Mouse (Mus musculus): ENCODE measurements around the gene Rftn1. TPM values are rescaled to one million over a fixed set of nuclear protein-coding genes. Genes with fewer than 3 reads are reported as not detected.

Rftn1 gene
- polyA plus RNA-seq, 1 experiment, result 24.7 TPM

DNA sequence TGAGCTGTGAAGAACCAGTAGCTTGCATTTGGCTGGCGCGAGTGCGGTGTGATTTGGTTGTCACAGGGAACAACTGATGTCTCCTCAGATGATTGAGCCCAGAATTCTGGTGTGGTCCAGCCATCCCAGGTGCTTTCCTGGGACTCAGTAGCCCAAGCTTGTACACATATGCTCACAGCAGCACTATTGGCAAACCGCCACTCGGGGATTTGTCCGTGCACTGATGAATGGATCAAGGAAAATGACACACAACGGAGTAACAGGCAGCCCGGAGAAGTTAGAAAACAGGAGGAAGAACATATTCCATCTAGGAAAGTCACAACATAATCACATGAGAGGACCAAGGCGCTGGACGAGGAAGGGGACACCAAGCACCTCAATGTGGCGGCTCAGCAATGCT, 42.3 kb upstream of the Rftn1 start:
- Histone ChIP-seq H3K27me3 (ENCODE audit: control insufficient read depth, insufficient read depth, low read length) (no peaks in the 10 kb centered on the region), H3K4me1 (ENCODE audit: control insufficient read depth, insufficient read depth, insufficient read length, low read length) (no peaks in the 10 kb centered on the region), H3K36me3 (ENCODE audit: control insufficient read depth, insufficient read depth, low read length) (no peaks in the 10 kb centered on the region), H3K27ac (ENCODE audit: insufficient read depth, low read depth, low read length) (no peak overlapping the region), H3K4me3 (ENCODE audit: low read depth, low read length) (no peak overlapping the region)
- TF ChIP-seq POLR2A (IDR thresholded peaks at IDR 0.05; ENCODE audit: low read depth, low read length), result no peak
- no peak for TF ChIP-seq CTCF (IDR thresholded peaks at IDR 0.05; ENCODE audit: extremely low read depth, insufficient read length, insufficient replicate concordance, low read depth, low read length)
- WGBS, result 85% methylated on average over 11 of the region's 11 CpGs

DNA sequence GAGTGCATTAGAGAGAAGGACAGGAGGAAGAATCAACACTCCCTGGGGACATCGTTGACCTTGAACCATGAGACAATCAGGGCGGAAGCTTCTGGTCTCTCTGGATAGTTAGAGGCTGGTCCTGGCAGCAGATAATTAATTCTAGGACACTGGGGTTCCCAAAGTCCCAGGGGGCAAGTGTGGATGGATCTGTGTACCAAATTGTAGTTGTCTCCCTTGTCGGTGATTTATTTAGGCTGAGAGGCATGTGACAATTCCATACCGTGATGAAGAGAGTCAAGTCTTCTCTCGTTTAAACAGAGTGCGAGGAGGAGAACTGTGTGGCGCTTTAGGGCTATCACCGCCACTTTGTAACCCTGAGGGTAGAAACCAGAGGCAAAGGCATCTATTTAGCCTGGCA, 40.7 kb upstream of the Rftn1 start:
- 86% methylated on average over 8 of the region's 8 CpGs for WGBS
- no peaks in the 10 kb centered on the region for H3K27me3 ChIP-seq (ENCODE audit: control insufficient read depth, insufficient read depth, low read length)

DNA sequence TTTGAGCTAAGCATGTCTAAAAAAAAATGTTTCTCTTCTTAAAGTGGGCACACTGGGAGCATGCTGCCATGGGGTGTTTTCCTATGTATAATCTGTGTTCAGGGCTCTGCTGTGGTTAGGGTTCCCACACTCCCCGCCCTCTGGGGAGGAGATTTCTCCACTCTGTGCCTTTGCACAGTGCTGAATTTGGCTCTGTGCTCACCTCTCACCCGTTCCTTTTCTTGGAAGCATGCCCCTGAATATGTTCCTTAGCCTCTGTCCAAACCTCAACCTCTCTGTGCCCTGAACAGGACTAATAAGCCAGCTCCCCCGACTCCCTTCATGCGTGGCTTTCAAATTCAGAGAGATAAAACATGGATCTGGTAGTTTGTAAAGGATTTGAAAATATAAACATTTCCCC, 39.1 kb upstream of the Rftn1 start:
- Histone ChIP-seq H3K36me3 (ENCODE audit: control insufficient read depth, insufficient read depth, low read length) (no peaks in the 10 kb centered on the region), H3K4me3 (ENCODE audit: low read depth, low read length) (no peak overlapping the region), H3K4me1 (ENCODE audit: control insufficient read depth, insufficient read depth, insufficient read length, low read length) (no peaks in the 10 kb centered on the region), H3K27ac (ENCODE audit: insufficient read depth, low read depth, low read length) (no peak overlapping the region), H3K27me3 (ENCODE audit: control insufficient read depth, insufficient read depth, low read length) (no peaks in the 10 kb centered on the region)
- no peak for TF ChIP-seq POLR2A (IDR thresholded peaks at IDR 0.05; ENCODE audit: low read depth, low read length)
- 61% methylated on average over 4 of the region's 4 CpGs for WGBS

More for the DNA sequence above, 40.7 kb upstream of the Rftn1 start:
- Histone ChIP-seq H3K27ac (ENCODE audit: insufficient read depth, low read depth, low read length) (no peak overlapping the region), H3K4me3 (ENCODE audit: low read depth, low read length) (no peak overlapping the region), H3K4me1 (ENCODE audit: control insufficient read depth, insufficient read depth, insufficient read length, low read length) (no peaks in the 10 kb centered on the region), H3K36me3 (ENCODE audit: control insufficient read depth, insufficient read depth, low read length) (no peaks in the 10 kb centered on the region)
- TF ChIP-seq CTCF (IDR thresholded peaks at IDR 0.05; ENCODE audit: extremely low read depth, insufficient read length, insufficient replicate concordance, low read depth, low read length) (no peak), POLR2A (IDR thresholded peaks at IDR 0.05; ENCODE audit: low read depth, low read length) (no peak)

DNA sequence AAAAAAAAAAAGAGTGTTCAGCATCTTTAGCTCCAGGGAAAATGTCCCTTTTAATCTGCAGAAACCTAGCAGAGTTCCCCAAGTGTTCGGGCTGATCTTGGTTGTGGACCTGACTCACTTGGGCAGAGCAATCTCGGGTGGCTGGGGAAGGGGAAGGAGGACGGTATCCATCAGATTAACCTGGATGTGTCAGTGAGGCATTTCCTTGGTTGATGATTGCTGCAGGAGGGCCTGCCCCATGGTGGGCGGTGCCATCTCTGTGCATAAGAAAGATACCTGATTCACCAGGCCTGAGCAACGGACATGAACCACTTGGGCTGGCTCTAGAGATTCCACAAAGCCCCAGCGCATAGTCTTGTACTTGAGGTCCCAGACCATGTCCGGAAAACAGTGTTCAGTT, 36.9 kb upstream of the Rftn1 start:
- Histone ChIP-seq H3K4me1 (ENCODE audit: control insufficient read depth, insufficient read depth, insufficient read length, low read length) (0 out of 2 replicates have a peak, but pooled peaks cover 2% of the 10 kb centered on the region), H3K27ac (ENCODE audit: insufficient read depth, low read depth, low read length) (no peak overlapping the region), H3K4me3 (ENCODE audit: low read depth, low read length) (no peak overlapping the region), H3K36me3 (ENCODE audit: control insufficient read depth, insufficient read depth, low read length) (no peaks in the 10 kb centered on the region), H3K27me3 (ENCODE audit: control insufficient read depth, insufficient read depth, low read length) (no peaks in the 10 kb centered on the region)
- WGBS, result 56% methylated on average over 7 of the region's 7 CpGs
- TF ChIP-seq CTCF (IDR thresholded peaks at IDR 0.05; ENCODE audit: extremely low read depth, insufficient read length, insufficient replicate concordance, low read depth, low read length) (no peak), POLR2A (IDR thresholded peaks at IDR 0.05; ENCODE audit: low read depth, low read length) (no peak)

DNA sequence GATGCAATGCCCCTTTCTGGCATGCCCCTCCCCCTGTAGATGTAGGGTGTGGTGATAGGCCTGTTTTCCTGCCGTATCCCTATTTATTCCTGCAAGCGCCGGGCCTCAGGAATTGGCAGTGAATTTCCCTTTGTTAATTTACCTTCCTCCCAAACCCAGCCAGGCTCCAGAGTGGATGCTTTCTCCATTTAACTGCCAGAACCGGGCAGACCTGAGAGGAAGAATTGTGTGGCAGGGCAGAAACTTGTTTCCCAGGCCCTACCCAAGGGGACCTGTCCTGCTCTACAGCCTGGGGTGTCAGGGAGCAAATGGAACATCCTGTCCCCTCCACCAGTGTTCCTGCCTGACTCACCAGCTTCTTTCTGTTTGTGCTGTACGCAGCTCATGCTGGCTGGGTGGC, 34.2 kb upstream of the Rftn1 start:
- Histone ChIP-seq H3K36me3 (ENCODE audit: control insufficient read depth, insufficient read depth, low read length) (no peaks in the 10 kb centered on the region), H3K27ac (ENCODE audit: insufficient read depth, low read depth, low read length) (no peak overlapping the region), H3K4me1 (ENCODE audit: control insufficient read depth, insufficient read depth, insufficient read length, low read length) (0 out of 2 replicates have a peak, but pooled peaks cover 2% of the 10 kb centered on the region), H3K4me3 (ENCODE audit: low read depth, low read length) (no peak overlapping the region), H3K27me3 (ENCODE audit: control insufficient read depth, insufficient read depth, low read length) (no peaks in the 10 kb centered on the region)
- no peak for TF ChIP-seq POLR2A (IDR thresholded peaks at IDR 0.05; ENCODE audit: low read depth, low read length)
- TF ChIP-seq CTCF (IDR thresholded peaks at IDR 0.05; ENCODE audit: extremely low read depth, insufficient read length, insufficient replicate concordance, low read depth, low read length), result no peak
- 71% methylated on average over 5 of the region's 5 CpGs for WGBS

DNA sequence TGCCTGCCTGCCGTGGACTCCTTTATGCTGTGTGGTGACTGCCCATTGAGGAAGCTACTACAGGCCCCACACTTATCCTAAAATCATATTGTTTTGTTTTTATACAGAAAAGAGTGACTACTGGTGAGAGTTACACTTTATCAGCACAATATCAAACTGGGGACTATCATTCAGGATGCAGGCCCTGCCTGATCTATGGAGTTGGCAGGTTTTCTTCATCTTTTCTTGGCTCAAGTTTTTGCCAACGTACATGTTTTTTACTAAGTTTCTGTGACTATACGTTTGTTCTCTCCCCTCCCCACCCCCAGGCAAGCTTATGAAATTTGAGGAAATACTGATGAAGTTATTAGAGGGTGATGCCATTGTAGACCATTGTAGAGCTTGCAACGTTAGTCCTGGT, 27.5 kb upstream of the Rftn1 start:
- WGBS, result 71% methylated on average over 4 of the region's 4 CpGs
- Histone ChIP-seq H3K27ac (ENCODE audit: insufficient read depth, low read depth, low read length) (no peak overlapping the region), H3K36me3 (ENCODE audit: control insufficient read depth, insufficient read depth, low read length) (no peaks in the 10 kb centered on the region), H3K4me1 (ENCODE audit: control insufficient read depth, insufficient read depth, insufficient read length, low read length) (no peaks in the 10 kb centered on the region), H3K27me3 (ENCODE audit: control insufficient read depth, insufficient read depth, low read length) (no peaks in the 10 kb centered on the region), H3K4me3 (ENCODE audit: low read depth, low read length) (no peak overlapping the region)
- TF ChIP-seq POLR2A (IDR thresholded peaks at IDR 0.05; ENCODE audit: low read depth, low read length), result no peak
- TF ChIP-seq CTCF (IDR thresholded peaks at IDR 0.05; ENCODE audit: extremely low read depth, insufficient read length, insufficient replicate concordance, low read depth, low read length), result no peak

DNA sequence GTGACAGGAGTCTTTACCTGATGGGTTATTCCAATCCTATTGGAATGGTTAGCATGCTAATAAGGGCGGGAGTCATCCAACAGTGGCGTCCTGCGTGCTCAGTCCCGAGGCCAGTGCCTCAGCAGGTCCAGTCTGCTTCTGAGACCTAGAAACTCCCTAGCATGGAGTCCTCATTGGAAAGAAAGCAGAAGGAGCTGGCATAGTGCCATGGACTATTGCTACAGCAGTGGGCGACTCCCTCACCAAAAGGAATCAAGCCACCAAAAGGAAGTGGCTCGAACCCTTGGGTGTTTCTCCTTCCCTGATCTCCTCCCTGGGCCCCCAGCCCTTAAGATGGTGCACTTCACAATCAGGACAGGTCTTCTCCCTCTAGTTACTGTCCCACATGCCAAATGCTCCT, 24.6 kb upstream of the Rftn1 start:
- Histone ChIP-seq H3K4me3 (ENCODE audit: low read depth, low read length) (no peak overlapping the region), H3K27me3 (ENCODE audit: control insufficient read depth, insufficient read depth, low read length) (no peaks in the 10 kb centered on the region), H3K4me1 (ENCODE audit: control insufficient read depth, insufficient read depth, insufficient read length, low read length) (no peaks in the 10 kb centered on the region), H3K27ac (ENCODE audit: insufficient read depth, low read depth, low read length) (no peak overlapping the region), H3K36me3 (ENCODE audit: control insufficient read depth, insufficient read depth, low read length) (no peaks in the 10 kb centered on the region)
- TF ChIP-seq POLR2A (IDR thresholded peaks at IDR 0.05; ENCODE audit: low read depth, low read length) (no peak), CTCF (IDR thresholded peaks at IDR 0.05; ENCODE audit: extremely low read depth, insufficient read length, insufficient replicate concordance, low read depth, low read length) (no peak)
- WGBS, result 75% methylated on average over 6 of the region's 6 CpGs

DNA sequence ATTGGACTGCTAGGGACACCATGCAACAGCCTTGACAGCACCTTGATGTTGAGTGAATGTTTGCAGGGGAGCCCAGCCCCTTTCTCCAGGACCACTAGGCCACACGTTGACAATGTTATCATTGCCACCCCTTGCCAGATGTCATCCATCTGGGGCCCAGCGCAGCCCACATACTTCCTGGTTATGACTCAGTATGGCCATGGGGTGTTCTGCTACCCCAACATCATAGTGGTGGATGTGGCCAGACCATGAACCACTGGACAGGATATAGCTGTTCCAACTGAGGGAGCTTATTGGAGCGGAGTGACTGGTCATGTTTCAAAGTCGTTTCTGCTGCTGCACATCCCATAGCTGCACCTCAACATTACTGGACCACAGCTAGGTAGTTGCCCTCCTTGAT, 22.6 kb upstream of the Rftn1 start:
- Histone ChIP-seq H3K4me3 (ENCODE audit: low read depth, low read length) (no peak overlapping the region), H3K27ac (ENCODE audit: insufficient read depth, low read depth, low read length) (no peak overlapping the region), H3K4me1 (ENCODE audit: control insufficient read depth, insufficient read depth, insufficient read length, low read length) (no peaks in the 10 kb centered on the region), H3K27me3 (ENCODE audit: control insufficient read depth, insufficient read depth, low read length) (no peaks in the 10 kb centered on the region), H3K36me3 (ENCODE audit: control insufficient read depth, insufficient read depth, low read length) (no peaks in the 10 kb centered on the region)
- WGBS, result 74% methylated on average over 4 of the region's 4 CpGs
- TF ChIP-seq CTCF (IDR thresholded peaks at IDR 0.05; ENCODE audit: extremely low read depth, insufficient read length, insufficient replicate concordance, low read depth, low read length) (no peak), POLR2A (IDR thresholded peaks at IDR 0.05; ENCODE audit: low read depth, low read length) (no peak)
